Mouse (Mus musculus) urinary bladder, postnatal 4 days (tissue): ENCODE data around the gene Gmeb2.
A peak's percentile ranks its signal among the peaks of the same experiment; 100 is the strongest.

ENCODE experiments used
- DNase-seq, 2 experiments: peaks; one replicate each; pipeline ENCODE4 v3.0.0; 2021 to 2022; ENCODE audit warnings: low spot score in 2 of 2

Gene Gmeb2

GRCm38 (mm10) chr2:181276766-181277165 is 11.1 kb downstream of the Gmeb2 start:
- no peak for DNase-seq

- no peak for DNase-seq
Observed at GRCm38 (mm10) chr2:181274639-181275038, 13.2 kb downstream of the Gmeb2 start.

- DNase-seq: no peak
Observed at GRCm38 (mm10) chr2:181273829-181274228, 14.0 kb downstream of the Gmeb2 start.

- DNase-seq: no peak
Observed at GRCm38 (mm10) chr2:181272092-181272491, 15.7 kb downstream of the Gmeb2 start.

GRCm38 (mm10) chr2:181266839-181267238 is 21.0 kb downstream of the Gmeb2 start:
- DNase-seq: no peak

- DNase-seq: no peak
Observed at GRCm38 (mm10) chr2:181253248-181253647, 34.6 kb downstream of the Gmeb2 start.

- DNase-seq: no peak
Observed at GRCm38 (mm10) chr2:181251841-181252240, 36.0 kb downstream of the Gmeb2 start.

- no peak for DNase-seq
Observed at GRCm38 (mm10) chr2:181249217-181249616, 38.6 kb downstream of the Gmeb2 start.

- DNase-seq: no peak
Observed at GRCm38 (mm10) chr2:181245031-181245430, 42.8 kb downstream of the Gmeb2 start.

GRCm38 (mm10) chr2:181243706-181244394 is 44.0 kb downstream of the Gmeb2 start:
- DNase-seq: peak in 1 of 2 experiments; percentile 59

GRCm38 (mm10) chr2:181242314-181242665 is 45.5 kb downstream of the Gmeb2 start:
- no peak for DNase-seq

- DNase-seq: no peak
Observed at GRCm38 (mm10) chr2:181241602-181242313, 46.1 kb downstream of the Gmeb2 start, which contains the start of gene Helz2. Helz2 (minus strand) TSS chr2:181242027.

GRCm38 (mm10) chr2:181240806-181241440 is 46.9 kb downstream of the Gmeb2 start:
- no peak for DNase-seq

GRCm38 (mm10) chr2:181239261-181239660 is 48.6 kb downstream of the Gmeb2 start:
- no peak for DNase-seq

- no peak for DNase-seq
Observed at GRCm38 (mm10) chr2:181238861-181239260, 49.0 kb downstream of the Gmeb2 start.

- DNase-seq: no peak
Observed at GRCm38 (mm10) chr2:181238091-181238610, 49.7 kb downstream of the Gmeb2 start.

- peak in 1 of 2 experiments; percentile 51 for DNase-seq
Observed at GRCm38 (mm10) chr2:181237251-181238014, 50.4 kb downstream of the Gmeb2 start.

- no peak for DNase-seq
Observed at GRCm38 (mm10) chr2:181235681-181236566, 51.9 kb downstream of the Gmeb2 start.

- no peak for DNase-seq
Observed at GRCm38 (mm10) chr2:181234680-181235079, 53.2 kb downstream of the Gmeb2 start.

GRCm38 (mm10) chr2:181233443-181233842 is 54.4 kb downstream of the Gmeb2 start:
- DNase-seq: no peak

GRCm38 (mm10) chr2:181231171-181231570 is 56.7 kb downstream of the Gmeb2 start:
- DNase-seq: no peak
